Mouse (Mus musculus): ENCODE data around the gene Dner. TPM values are rescaled to one million over a fixed set of nuclear protein-coding genes. Genes with fewer than 3 reads are reported as not detected.
A peak's percentile ranks its signal among the peaks of the same experiment; 100 is the strongest.

Gene Dner
- total RNA-seq, 4 experiments from 2014 or later: 5.0 to 9.6 (median 6.0) TPM

DNA sequence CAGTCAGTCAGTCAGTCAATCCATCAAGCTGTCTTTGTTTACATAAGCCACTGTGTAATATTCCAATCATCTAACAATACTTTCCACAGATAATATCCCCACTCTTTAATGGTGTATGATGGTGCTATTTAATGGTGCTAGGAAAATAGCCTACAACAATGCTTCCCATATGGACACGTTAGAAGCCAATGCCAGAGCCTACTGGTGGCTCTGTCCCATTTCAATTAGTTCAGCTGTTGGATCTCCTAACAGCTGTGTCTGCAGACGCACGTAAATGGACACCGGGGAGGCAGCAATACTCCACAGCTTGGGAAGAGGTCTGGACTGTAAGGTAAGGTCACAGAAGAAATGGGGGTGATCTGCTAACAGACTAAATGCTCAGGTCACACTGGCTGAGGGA is 171.6 kb downstream of the Dner start:
- no peak for DNase-seq

DNA sequence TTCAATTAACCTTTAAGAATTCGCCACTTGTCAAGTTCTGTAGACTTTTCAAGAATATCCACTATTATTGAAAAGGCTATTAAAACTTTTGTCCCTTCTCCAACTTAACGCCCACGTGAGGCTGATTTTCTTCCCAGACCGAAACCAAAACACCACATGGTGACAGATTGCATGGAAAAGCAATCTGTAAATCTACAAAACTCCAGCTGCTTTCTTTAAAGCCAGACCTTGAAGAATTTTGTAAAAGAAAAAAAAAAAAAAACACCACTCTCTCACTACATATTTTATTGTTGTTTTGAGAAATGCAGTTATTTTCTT is 173.1 kb downstream of the Dner start:
- DNase-seq: no peak

DNA sequence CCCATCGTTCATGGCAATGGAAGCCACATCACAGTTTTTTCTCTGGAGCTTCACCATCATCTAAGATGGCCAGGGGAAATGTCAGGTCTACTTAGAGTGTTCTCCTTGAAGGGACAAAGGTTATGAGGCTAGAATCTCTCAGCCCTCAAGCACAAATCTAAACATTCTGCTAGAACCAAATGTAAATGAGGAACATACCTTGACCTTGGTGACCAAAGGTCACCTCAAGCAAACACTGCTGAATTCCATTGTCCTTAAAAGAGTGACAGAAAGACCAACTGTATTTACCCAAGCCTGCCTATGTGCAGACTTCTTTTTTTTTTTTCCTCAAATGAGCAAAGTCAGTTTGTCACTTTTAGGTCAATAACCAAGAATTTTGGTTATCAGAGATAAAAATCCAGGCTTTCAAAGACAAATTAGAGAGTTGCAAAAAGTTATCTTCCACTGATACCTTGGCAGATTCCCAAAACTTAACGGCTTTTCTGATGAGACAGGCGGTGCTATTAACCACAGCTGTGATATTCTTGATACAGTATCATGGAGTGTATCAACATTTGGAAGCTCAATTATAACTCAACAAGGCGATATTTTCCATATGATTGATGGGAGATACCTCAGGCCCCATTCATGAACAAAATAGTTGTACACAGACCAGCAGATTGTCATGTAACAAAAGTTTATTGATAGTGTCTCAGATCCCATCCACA is 173.6 kb downstream of the Dner start:
- DNase-seq: no peak

DNA sequence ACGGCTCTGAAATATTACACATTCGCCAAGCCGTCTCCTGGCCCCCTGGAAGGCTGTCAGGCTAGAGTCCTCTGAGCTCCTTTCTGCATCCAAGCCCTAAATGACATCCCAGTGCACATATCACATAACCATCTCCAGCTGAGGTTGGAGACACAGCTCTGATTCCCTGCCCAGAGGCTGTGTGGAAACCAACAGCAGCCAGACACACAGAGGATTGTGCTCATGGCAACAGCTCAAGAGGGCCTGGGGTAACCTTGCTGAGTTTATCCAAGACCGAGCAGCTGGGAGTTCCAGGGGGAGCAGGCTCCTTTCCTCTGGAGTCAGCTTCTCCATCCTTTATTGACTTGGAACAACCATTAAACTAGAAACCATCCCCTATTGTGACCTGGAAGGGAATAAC is 177.7 kb downstream of the Dner start:
- no peak for DNase-seq

DNA sequence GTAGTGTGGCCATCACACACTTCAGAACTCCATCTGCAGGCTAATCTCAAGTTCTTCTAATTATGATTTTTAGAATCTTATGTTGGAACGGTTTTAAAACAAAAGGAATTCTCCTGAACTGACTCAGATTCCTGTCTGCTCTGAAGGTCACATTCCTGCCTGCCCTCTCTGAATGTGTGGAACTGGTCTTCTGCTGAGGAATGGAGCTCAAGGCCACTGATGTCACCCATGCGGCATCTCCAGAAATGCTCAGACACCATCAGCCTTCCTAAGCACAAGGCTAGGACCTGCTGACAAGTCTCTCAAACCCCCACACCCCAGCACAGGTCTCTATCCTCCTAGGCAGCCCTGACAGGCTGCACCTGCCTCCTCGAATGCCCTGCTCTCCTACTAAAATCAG is 182.8 kb downstream of the Dner start:
- peak; percentile 66 for DNase-seq

DNA sequence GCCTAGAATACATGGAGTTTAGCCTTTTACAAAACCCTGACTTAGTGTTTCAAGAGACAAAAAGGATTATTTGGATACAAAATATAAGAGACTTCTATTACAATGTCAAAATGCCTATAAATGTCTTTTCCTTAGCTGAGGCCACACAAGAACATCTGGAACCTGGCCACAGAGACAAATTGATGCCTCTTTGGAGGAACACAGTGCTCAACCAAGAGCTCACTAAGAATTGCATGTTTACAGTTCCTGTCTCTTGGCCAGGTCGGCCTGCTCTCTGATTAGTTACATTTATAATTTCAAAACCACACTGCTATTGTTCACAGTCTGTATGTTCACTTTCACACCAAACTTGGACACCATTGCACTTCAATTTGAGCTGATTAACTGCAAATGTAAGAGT is 187.5 kb downstream of the Dner start:
- DNase-seq: no peak

DNA sequence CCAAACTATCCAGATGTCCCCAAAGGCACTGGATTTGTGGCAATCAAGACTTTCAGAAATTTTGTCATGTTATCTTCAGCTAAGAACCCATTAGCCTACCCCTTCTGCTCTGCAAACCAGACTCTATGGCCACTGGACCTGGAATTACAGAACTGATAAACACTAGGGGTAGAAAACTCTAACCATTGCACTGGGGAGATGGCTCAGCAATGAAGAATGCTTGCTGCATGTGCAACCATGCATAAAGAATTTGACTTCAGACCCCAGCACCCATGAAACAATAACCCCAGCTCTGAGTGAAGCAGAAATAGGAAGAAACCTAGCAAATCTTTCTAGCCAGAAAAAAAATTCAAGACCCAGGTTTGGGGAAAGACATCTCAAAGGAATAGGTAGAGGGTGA is 188.5 kb downstream of the Dner start:
- no peak for DNase-seq

DNA sequence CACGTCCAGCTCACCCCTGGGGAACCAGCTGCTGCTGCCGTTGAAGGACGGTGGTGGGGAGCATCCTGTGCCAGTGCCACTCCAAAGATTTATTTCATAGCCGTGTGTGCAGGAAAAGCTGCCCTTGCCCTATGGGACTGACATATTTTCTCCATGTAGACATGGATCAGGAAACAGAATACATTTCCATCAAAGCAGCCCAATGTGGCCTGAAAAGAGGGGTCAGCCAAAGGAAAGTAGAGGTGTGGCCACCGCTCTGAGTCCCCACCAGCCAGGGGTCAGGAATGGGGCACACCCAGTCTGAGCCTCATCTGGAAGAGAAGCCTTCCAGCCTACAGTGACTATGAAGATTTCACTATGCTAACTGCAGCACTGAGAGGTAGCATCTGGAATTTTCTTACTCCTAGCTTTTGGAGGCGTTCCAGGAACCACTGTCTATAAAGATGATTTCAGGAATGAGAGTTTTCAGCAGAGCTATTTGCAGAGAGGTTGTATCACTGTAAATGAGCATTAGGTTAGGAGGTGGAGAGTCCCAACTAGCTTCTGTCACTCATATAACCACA is 189.0 kb downstream of the Dner start:
- peak; percentile 34 for DNase-seq

DNA sequence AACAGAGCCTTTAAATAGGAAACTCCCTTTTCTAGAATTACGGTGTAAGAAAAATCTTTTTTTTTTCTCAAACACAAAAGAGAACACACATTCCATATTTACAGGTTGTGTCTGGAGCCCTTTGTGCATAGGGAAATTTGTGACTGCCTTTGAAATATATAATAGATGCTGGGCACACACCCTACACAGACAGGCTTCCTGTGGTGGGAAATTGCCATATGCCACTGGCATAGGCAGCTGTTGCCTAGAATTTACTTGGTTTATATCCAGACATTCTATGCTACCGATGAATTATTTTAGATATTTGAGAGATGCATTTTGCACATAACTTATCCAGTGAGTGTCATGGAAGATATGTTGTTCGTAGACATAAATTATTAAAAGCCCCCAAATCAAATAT is 195.3 kb downstream of the Dner start:
- no peak for DNase-seq

DNA sequence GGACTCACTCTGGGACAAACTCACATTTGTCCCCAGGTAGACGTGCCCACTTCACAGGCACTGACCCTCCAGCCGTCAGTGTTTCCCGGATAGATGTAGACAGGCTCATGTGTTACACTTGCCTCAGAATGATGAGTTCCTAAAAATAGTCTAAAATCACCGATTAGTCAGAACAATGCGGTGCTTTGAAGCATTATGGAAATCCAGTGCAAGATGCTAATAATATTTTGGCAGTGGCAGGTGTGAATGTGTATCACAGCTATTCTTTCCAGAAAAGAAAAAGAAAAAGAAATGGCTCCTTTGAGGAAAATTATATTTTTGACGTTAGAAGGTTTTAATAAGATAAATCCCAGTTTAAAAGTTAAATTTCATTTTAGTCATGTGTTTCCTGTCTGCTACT is 204.3 kb downstream of the Dner start:
- DNase-seq: no peak

DNA sequence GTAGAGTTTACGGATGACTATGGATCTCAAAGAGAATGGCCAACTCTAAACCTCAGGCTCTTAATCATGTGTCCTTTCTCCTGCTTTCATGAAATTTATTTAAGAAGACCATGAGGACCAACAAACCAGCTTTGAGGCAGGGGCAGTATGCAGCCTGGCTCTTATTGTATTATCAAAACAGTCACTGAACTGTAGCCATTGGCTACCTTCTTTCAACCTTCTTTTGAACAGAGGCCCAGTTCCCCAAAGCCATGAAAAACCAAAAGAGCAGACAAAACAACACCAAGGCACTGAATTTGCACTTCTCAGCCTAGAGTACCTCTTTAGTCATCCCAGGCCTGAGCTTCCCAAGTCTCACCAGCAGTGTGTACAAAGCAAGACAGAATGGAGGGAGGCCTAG is 207.5 kb downstream of the Dner start:
- DNase-seq: no peak

DNA sequence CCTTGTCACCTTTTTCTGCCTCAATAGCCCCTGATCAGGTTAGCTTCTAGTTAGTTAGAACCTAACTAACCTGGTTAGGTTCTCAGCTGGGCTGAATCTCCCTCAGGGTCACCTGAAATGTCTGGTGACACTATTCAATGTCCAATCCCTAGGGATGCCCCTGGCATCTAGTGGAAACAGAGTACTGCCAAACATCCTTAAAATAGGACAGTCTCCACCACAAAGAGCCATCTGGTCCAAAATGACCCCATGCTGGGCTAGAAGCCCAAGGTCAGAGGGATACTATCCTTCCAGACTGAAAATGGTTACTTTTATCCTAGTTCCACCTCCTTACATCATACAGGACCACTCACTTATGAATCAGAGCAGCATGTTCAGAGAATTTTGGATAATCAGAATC is 211.0 kb downstream of the Dner start:
- DNase-seq: no peak

DNA sequence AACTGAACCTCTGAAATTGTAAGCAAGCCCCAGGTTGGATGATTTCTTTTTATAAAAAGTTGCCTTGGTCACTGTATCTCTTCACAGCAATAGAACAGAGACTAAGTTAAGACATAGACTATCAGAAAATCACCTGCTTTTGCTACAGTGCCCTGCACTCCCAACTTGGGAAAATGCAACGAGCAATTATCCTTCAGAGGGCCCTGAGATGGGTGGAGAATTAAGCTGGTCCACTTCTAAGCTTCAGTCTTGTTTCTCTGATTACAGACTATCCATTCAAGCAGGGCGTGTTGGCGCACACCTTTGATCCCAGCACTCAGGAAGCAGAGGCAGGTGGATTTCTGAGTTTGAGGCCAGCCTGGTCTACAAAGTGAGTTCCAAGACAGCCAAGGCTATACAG is 211.4 kb downstream of the Dner start:
- DNase-seq: no peak

DNA sequence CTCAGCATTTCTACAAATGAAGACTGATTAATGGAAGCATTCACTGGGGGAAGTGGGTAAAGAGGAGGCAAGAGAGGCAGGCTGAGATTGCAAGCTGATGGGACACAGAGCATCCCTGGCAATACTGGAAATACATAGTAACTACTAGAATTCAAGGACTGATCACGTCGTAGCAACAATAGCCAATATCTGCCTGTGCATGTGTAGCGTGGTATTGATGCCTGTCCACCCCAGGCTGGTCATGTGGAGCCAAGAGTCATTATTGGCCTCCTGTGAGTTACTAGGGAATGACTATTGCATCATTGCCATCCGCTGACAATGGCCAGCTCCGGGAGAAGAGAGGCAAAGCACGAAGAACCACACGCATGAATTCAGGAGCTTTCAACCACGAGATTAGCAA is 216.0 kb downstream of the Dner start:
- DNase-seq: no peak

DNA sequence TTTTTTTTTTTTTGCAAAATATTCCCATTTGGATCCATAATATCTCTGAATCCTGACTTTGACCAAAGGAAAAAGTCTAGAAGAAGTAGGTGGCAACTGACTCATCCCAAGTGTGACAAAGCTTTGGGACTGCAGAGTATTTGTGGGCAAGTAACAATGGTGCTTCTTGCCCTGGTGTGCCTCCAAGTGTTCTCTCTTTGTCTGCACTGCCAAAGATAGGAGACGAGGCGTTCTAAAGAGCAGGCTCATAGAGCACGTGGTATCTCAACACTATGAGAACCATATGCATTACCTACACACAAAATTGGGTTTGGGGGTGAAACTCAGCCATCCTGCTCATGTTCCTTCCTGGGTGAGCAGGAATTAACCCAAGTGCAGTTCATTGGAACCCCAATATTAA is 221.7 kb downstream of the Dner start:
- DNase-seq: no peak

DNA sequence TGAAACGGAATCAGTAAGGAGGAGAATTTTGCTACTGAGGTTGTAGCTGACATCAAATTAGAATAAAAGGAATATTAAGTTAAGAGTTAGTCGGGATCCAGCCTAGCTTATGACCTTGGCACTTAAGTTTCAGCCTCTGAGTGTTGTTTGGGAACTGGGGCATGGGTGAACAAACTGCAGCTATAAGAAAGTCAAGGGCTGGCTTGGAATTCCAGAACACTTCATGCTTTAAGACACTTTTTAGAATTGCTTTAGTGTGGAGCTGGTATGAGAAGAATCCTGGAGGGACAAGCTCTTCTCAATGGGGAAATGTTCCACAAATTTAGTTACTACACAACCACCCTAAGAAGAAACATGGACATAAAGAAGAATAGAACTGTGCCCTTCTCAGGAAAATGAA is 223.8 kb downstream of the Dner start:
- no peak for DNase-seq

DNA sequence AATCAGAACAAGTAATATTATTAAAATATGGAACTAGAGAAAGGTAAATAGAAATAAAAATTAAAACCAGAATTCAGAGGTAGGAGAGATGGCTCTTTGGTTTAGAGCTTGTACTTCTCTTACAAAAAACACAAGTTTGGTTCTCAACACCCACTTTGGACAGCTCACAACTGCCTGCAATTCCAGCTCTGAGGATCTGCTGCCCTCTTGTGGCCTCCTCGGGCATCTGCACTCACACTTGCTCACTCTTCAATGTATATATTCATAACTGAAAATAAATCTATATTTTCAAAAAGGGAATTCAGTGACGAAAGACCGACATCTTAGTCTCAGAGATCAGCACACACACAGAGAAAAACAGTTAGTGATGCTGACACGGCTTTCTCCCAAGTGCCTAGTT is 225.7 kb downstream of the Dner start:
- no peak for DNase-seq

DNA sequence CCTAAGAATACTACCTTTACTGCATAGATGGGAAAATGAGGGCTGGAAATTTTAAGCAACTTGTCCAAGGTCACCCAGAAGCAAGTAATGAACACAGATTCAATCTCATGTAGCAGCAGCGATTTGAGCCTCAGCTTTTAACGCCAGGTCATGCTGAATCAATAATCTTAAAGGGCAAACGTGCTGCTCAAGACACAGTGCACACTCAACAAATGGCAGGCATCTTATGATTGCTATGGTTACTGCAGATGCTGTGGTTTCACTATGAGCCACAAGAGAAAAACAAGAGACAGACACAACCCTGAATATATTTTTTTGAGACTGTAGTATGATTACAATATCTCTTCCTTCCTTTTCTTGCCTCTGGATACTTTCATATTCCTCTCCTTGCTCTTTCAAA is 228.4 kb downstream of the Dner start:
- DNase-seq: no peak

DNA sequence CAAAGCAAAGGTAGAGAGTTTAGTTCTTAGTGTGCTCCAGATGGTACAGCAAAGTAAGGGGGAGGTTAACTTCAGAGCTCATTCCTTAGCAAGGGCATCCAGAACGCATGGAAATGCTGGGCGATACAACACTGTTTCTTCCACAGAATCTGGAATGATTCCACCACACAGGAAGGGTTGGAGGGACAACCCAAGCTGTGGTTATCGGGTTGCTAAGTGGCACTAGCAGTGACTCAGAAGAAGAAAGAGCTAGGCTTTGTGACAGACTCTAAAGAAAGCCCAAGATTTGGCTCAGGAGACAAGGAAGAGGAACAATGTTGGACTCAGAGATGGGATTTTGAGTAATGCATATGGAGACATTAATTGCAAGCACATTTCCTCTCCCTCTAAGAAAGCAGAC is 231.3 kb downstream of the Dner start:
- no peak for DNase-seq

DNA sequence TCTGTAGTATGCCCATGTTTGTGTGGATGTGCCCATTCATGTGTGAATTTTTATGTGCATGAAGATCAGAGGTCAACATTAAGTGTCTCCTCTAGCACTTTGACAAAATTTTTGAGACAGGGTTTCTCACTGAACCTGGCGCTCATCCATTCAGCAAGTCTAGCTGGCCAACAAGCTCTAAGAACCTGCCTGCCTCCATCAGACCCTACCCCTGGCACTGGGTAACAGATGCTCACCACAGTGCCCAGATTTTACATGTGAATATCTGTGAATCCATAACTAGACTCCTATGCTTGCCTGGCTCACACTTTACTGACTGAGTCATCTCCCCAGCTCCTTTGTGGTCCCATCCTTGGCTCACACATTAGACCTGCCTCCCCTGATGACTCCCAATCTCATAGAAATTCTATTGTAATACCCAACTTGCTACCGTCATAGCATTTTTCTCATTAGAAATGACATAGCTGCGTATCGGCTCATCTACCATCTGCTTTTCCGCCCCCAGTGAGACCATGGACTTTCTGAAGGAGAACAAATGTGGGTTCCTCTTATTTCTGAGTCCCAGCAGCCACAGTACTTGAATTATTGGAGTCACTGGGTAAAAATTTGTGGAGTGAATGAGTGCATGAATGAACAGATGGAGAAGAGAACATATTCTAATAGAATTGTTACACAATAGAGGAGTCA is 231.9 kb downstream of the Dner start:
- no peak for DNase-seq

DNA sequence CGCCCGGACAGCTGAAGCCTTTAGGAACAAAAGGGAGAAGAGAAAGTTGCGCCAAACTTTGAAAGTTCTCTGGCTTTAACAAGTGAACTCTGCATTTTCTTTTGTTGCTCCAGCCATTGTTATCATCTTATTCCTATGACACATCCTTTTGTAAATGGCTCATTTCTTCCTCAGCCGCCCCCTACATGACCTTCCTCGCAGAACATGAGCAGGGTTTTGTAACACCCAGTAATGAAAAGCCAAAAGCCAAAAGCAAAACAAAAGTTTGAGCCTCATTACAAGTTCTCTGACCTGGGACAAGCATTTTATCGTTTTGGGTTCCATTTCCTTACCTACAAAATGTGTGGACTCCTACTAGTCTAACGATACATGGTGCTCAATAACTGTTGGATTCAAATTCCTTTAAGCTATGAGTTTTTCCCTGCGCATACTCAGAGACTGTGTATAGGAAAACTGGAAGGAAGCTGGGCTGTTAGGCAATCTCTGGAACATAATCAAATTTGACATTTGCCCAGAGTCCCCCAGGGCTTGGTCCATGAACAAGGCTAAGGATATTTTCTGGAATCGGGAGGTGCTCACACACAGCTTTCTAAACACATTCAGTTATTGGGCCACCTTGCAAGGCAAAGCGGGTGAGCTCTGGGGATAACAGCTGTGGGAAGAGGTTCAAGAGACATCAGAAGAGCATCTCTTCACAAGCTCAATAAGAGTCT is 246.3 kb downstream of the Dner start:
- no peak for DNase-seq

DNA sequence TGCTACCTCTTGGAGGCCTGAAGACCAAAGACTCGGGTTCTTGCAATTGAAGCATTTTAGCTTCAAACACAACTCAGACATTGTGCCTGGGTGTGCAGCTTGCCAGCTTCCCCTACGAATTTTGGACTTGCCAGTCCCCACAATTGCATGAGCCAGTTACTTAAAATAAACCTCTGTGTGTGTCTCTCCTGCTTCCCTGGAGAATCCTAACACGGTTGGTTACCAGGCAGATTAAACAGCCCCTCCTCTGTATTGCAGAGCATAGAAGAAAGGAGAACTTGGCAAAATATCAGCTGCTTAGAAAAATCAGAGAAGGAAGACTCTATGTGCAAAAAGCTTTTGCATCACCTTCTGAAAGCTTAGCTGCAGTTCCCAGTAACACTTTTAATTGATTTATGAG is 252.4 kb downstream of the Dner start:
- no peak for DNase-seq

DNA sequence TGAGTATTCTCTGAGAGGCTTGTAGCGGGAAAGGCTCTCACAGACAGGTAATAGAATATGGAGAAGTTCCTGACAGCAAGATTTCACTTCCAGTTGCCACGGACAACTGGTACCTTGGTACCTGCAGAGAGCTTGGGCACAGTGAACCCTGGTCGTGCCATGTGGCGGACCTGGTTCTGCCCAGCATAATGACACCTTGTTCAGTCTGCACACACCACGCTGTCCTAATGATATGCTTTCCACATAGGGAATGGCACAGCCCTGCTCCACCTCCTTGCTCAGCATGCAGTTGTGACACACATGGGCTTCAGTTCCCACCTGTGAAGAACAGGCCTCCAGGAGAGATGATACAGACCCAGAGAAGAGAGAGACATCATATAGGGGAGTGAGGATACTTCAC is 253.0 kb downstream of the Dner start:
- DNase-seq: no peak

DNA sequence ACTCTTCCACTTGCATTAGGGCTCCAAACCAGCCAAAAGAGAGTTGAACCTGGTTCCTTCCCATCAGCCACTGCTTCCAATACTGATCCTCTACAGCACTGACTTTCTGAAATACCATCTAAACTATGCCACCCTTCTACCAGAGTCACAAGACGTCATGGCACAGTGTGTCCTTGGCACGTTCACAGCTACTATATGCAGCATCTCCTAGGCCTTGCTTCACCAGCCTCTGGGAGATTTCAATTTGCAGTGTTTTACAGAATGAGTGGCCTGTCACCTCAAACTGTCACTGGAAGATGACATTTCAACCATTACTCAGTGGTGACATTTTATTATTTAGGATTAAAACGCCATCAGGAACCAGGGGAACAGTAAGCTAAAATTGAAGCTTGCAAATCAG is 254.6 kb downstream of the Dner start:
- DNase-seq: no peak

All from adrenal gland, adult 8-10 months (tissue).